Mouse (Mus musculus): Measurements from ENCODE around the gene Hist1h4c. TPM values are rescaled to one million over a fixed set of nuclear protein-coding genes. Genes with fewer than 3 reads are reported as not detected.
"Not testable (repeated sequence)": the region's sequence is repeated elsewhere in the genome, so short reads cannot be mapped to it uniquely, and the experiment has no call there.

Hist1h4c gene
- 2.3 and 2.5 TPM in 2 replicates for polyA plus RNA-seq (2015; fragmentation: Nextera tagmentation; extraction: Ambion mirVana)

DNA sequence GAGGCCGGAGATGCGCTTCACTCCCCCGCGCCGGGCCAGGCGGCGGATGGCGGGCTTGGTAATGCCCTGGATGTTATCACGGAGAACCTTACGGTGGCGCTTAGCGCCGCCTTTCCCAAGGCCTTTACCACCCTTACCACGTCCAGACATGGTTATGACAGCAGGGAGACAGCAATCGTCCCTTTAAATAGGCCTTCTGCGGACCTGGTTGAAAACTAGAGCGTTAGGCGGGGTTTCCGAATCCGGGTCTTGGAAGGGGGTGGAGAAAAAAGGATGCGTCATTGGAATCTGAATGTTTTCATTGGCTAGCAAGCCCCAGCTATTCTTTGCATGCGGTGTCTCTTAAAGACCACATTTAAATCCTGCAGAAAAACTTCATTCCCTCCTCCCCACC lies at the start of gene Hist1h4c:
Gene Hist1h4c, minus strand, starts transcription at position 155 of the 394 bp plus-strand sequence.
- WGBS, result under 1% methylated on average over 22 of the region's 22 CpGs
- Histone ChIP-seq H3K4me3 (peak within 1 kb of the TSS; percentile 45), H3K27me3 (no peaks in the 10 kb centered on the region; the same call in 1 of the 2 replicates), H3K9me3 (no peaks in the 10 kb centered on the region), H3K27ac (replicated peaks) (peak within 1 kb of the TSS; percentile 92), H3K4me1 (replicated peaks) (peaks cover 14% of the 10 kb centered on the region), H3K36me3 (no peaks in the 10 kb centered on the region), H3K9ac (peak within 1 kb of the TSS; percentile 71), H3K4me2 (peak within 1 kb of the TSS; percentile 73)
- ATAC-seq (ENCODE audit: low read depth), result peak; percentile 97

DNA sequence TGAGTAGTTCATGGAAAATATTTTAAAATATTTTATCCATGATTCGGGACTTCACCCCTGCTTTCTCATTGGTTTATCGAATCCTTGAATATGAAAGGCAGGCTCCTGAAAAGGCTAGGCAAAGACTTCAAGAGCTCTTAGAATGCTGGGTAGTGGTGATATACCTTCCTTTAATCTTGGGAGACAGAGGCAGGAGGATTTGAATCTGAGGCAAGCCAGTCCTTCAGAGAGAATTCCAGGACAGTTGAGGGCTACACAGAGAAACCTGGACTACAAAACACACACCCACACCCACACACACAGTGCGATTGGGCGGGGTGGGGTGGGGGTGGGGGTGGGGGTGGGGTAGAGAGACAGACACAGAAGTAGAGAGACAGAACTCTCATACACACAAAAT lies 49.6 kb upstream of the Hist1h4c start:
- H3K9ac ChIP-seq, result peak overlapping the region; percentile 36; the same call in 1 of the 2 replicates

GRCm38 (mm10) chr13:23747081-23747891 lies 49.0 kb upstream of the Hist1h4c start:
- WGBS, result 3% methylated on average over 13 of the region's 13 CpGs
- H3K9ac ChIP-seq, result peak overlapping the region; percentile 64
- H3K4me2 ChIP-seq, result peak overlapping the region; percentile 71
- peaks cover 27% of the 10 kb centered on the region for H3K4me1 ChIP-seq (replicated peaks)
- H3K27me3 ChIP-seq, result no peaks in the 10 kb centered on the region
- H3K27ac ChIP-seq (replicated peaks), result peak overlapping the region; percentile 95
- ATAC-seq (ENCODE audit: low read depth), result no peak; the same call in 1 of the 2 replicates
- H3K36me3 ChIP-seq, result no peaks in the 10 kb centered on the region
- H3K9me3 ChIP-seq, result no peaks in the 10 kb centered on the region
- H3K4me3 ChIP-seq, result peak overlapping the region; percentile 41

More for the DNA sequence above, 49.6 kb upstream of the Hist1h4c start:
- Histone ChIP-seq H3K27ac (replicated peaks) (peak overlapping the region; percentile 95), H3K27me3 (no peaks in the 10 kb centered on the region), H3K4me2 (peak overlapping the region; percentile 71; the same call in 1 of the 2 replicates), H3K36me3 (no peaks in the 10 kb centered on the region), H3K4me1 (replicated peaks) (peaks cover 31% of the 10 kb centered on the region), H3K9me3 (no peaks in the 10 kb centered on the region), H3K4me3 (no peak overlapping the region)
- no peak for ATAC-seq (ENCODE audit: low read depth)
- 11% methylated on average over 4 of the region's 4 CpGs for WGBS

DNA sequence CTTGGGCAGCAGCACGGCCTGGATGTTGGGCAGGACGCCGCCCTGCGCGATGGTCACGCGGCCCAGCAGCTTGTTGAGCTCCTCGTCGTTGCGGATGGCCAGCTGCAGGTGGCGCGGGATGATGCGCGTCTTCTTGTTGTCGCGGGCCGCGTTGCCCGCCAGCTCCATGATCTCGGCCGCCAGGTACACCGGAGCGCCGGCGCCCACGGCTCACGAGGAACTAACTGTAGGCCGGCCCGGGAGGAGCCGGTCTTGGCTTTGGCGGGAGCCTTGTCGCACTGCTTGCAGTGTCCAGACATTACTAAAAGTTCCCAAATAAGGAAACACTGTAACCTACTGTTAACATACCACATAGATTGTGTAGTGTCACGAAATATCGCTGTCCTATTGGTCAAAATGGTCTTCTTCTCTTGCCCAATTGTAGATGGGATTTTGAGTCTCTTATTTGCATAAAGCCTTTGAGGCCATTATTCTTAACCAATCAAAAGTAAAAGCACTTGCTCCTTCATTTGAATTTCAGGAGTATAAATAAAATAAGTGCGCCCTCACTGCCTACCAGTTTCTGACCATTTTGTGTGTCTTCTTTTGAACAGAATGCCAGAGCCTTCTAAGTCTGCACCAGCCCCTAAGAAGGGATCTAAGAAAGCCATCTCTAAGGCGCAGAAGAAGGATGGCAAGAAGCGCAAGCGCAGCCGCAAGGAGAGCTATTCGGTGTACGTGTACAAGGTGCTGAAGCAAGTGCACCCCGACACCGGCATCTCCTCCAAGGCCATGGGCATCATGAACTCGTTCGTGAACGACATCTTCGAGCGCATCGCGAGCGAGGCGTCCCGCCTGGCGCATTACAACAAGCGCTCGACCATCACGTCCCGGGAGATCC lies 48.2 kb upstream of the Hist1h4c start, which contains the start of gene Hist1h2bb:
Gene Hist1h2bb, plus strand, starts transcription at position 534 of the 880 bp plus-strand sequence.
- H3K4me1 ChIP-seq (replicated peaks), result peaks cover 23% of the 10 kb centered on the region
- H3K36me3 ChIP-seq, H3K27me3 ChIP-seq, H3K9me3 ChIP-seq: not testable (repeated sequence)
- H3K4me2 ChIP-seq, result peak within 1 kb of the TSS; percentile 71
- peak within 1 kb of the TSS; percentile 95 for H3K27ac ChIP-seq (replicated peaks)
- WGBS, result under 1% methylated on average over 42 of the region's 58 CpGs
- peak within 1 kb of the TSS; percentile 41 for H3K4me3 ChIP-seq
- peak; percentile 94 for ATAC-seq (ENCODE audit: low read depth)
- H3K9ac ChIP-seq, result peak within 1 kb of the TSS; percentile 64

- Histone ChIP-seq H3K9ac (peak within 1 kb of the TSS; percentile 61), H3K27ac (replicated peaks) (peak within 1 kb of the TSS; percentile 95), H3K36me3 (no peaks in the 10 kb centered on the region), H3K27me3 (no peaks in the 10 kb centered on the region), H3K9me3 (no peaks in the 10 kb centered on the region), H3K4me3 (peak within 1 kb of the TSS; percentile 41), H3K4me2 (peak within 1 kb of the TSS; percentile 71), H3K4me1 (replicated peaks) (peaks cover 26% of the 10 kb centered on the region)
- WGBS, result under 1% methylated on average over 25 of the region's 28 CpGs
- ATAC-seq (ENCODE audit: low read depth), result peak; percentile 57
These were observed 47.3 kb upstream of the Hist1h4c start, which contains the start of gene Hist1h3c for GRCm38 (mm10) chr13:23745381-23746161. Hist1h3c (minus strand) TSS chr13:23745602.

GRCm38 (mm10) chr13:23744421-23745380 lies 46.4 kb upstream of the Hist1h4c start:
- peak overlapping the region; percentile 52; the same call in 1 of the 2 replicates for H3K9ac ChIP-seq
- no peaks in the 10 kb centered on the region for H3K27me3 ChIP-seq
- 1% methylated on average over 16 of the region's 36 CpGs for WGBS

DNA sequence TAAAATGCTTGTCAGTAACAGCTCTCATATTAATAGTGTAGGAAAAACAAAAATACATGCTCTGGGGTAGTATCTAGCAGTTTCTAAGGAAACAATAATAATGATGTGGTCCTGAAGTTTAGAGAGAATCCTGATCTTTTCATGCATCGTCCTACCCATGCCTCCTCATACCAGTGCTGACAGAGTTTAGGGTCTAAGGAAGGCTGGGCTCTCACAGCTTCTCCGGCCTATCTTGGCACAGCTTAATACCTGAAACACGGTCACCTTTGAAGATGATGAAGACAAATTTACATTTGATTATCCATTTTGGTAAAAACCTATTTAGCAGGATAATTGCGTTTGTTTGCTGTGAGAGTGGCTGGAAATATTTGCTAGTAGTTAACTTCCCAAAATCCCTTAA lies 45.7 kb upstream of the Hist1h4c start:
- Histone ChIP-seq H3K4me3 (no peak overlapping the region), H3K4me2 (peak overlapping the region; percentile 71)
- 51% methylated on average over 4 of the region's 4 CpGs for WGBS

More at GRCm38 (mm10) chr13:23744421-23745380, 46.4 kb upstream of the Hist1h4c start:
- Histone ChIP-seq H3K4me2 (peak overlapping the region; percentile 71), H3K9me3 (no peaks in the 10 kb centered on the region), H3K4me3 (peak overlapping the region; percentile 41), H3K27ac (replicated peaks) (0 out of 2 replicates have a peak overlapping the region, but pooled peaks have one; percentile 9), H3K4me1 (replicated peaks) (peaks cover 33% of the 10 kb centered on the region), H3K36me3 (no peaks in the 10 kb centered on the region)
- no peak for ATAC-seq (ENCODE audit: low read depth)

DNA sequence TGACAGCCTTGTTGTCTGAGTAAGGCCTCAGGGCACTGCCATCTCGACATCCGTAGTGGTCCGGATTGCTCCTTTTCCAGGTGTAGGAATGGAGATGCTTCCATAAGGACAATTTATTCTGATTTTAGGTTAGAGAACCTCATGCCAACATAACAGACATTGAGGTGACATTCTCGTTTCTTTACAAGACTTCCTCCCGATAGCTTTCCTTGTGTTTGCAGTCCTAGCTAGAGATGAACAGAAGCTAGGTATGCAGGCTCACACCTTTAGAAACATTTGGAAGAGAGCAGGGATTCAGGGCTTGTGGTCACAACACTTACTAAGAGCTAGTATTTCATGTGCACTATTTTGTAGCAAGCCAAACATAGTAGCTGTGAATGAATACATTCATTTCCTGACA lies 45.0 kb upstream of the Hist1h4c start:
- Histone ChIP-seq H3K9me3 (no peaks in the 10 kb centered on the region), H3K4me2 (no peak overlapping the region), H3K27ac (replicated peaks) (no peak overlapping the region), H3K36me3 (no peaks in the 10 kb centered on the region), H3K4me3 (no peak overlapping the region), H3K27me3 (no peaks in the 10 kb centered on the region), H3K4me1 (replicated peaks) (peaks cover 39% of the 10 kb centered on the region), H3K9ac (no peak overlapping the region)
- no peak for ATAC-seq (ENCODE audit: low read depth)
- WGBS, result 86% methylated on average over 5 of the region's 5 CpGs

More for the DNA sequence above, 45.7 kb upstream of the Hist1h4c start:
- Histone ChIP-seq H3K9me3 (no peaks in the 10 kb centered on the region), H3K36me3 (no peaks in the 10 kb centered on the region), H3K9ac (0 out of 2 replicates have a peak overlapping the region, but pooled peaks have one; percentile 31), H3K27me3 (no peaks in the 10 kb centered on the region), H3K27ac (replicated peaks) (0 out of 2 replicates have a peak overlapping the region, but pooled peaks have one; percentile 9), H3K4me1 (replicated peaks) (peaks cover 39% of the 10 kb centered on the region)
- ATAC-seq (ENCODE audit: low read depth), result no peak

- ATAC-seq (ENCODE audit: low read depth), result no peak
- Histone ChIP-seq H3K36me3 (no peaks in the 10 kb centered on the region), H3K4me2 (no peak overlapping the region), H3K27me3 (no peaks in the 10 kb centered on the region), H3K4me1 (replicated peaks) (peaks cover 33% of the 10 kb centered on the region), H3K27ac (replicated peaks) (no peak overlapping the region), H3K9me3 (no peaks in the 10 kb centered on the region), H3K4me3 (no peak overlapping the region), H3K9ac (no peak overlapping the region)
These were observed 43.8 kb upstream of the Hist1h4c start for GRCm38 (mm10) chr13:23742007-23742406.

DNA sequence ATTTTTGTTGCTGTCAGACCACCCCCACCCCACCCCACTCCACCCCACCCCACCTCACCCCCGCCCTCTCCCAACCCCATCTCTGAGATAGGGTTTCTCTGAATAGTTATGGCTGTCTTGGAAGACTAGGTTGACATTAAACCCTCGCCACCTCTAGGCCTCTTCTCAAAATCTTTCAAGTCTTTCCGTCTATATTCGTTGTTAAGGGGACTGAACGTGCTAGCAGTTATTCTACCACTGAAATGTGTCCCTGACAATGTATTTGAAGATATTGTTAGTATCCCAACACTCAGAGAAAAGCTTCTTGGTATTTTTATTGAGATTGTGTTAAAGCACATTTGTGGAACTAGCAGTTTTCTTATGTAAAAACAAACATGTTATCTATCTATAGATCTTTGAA lies 42.7 kb upstream of the Hist1h4c start:
- no peak overlapping the region for H3K9ac ChIP-seq
- peaks cover 32% of the 10 kb centered on the region for H3K4me1 ChIP-seq (replicated peaks)
- no peaks in the 10 kb centered on the region for H3K27me3 ChIP-seq
- H3K4me2 ChIP-seq, result peak overlapping the region; percentile 98
- no peaks in the 10 kb centered on the region for H3K9me3 ChIP-seq
- H3K4me3 ChIP-seq, result no peak overlapping the region
- no peak for ATAC-seq (ENCODE audit: low read depth)
- no peak overlapping the region for H3K27ac ChIP-seq (replicated peaks)
- WGBS, result 69% methylated on average over 5 of the region's 5 CpGs
- H3K36me3 ChIP-seq, result no peaks in the 10 kb centered on the region
